Mouse (Mus musculus) CH12.LX (cell line): Measurements from ENCODE around the gene Gm15737.

ENCODE experiments used
- BHLHE40 ChIP-seq: IDR thresholded peaks from 2 replicates; pipeline ENCODE4 v1.6.1; 2011; ENCODE audit warnings: mild to moderate bottlenecking, low read depth, low read length, improper control_type of control experiment
- CHD1 ChIP-seq: IDR thresholded peaks from 2 replicates; pipeline ENCODE4 v1.6.1; 2012; ENCODE audit warnings: low read depth, low read length, improper control_type of control experiment, inconsistent platforms
- CHD2 ChIP-seq: IDR thresholded peaks from 2 replicates; pipeline ENCODE4 v1.6.1; 2011; ENCODE audit warnings: low read length, improper control_type of control experiment
- CTCF ChIP-seq, 2 experiments: IDR thresholded peaks in 1 of 2; conservative IDR thresholded peaks in 1 of 2; 2 replicates each; pipeline ENCODE4 v1.5.1; 2011 to 2012; ENCODE audit warnings: low read depth in 2 of 2, low read length in 2 of 2, improper control_type of control experiment in 1 of 2, inconsistent platforms in 1 of 2, mild to moderate bottlenecking in 1 of 2, moderate library complexity in 1 of 2
- ELF1 ChIP-seq: IDR thresholded peaks from 2 replicates; pipeline ENCODE4 v1.6.1; 2014; ENCODE audit warnings: low read depth, mild to moderate bottlenecking, inconsistent platforms, low read length, improper control_type of control experiment
- MAFK ChIP-seq: IDR thresholded peaks from 2 replicates; pipeline ENCODE4 v1.6.1; 2011; ENCODE audit warnings: low read length, improper control_type of control experiment; ENCODE audit not compliant: insufficient replicate concordance
- MEF2A ChIP-seq: IDR thresholded peaks from 2 replicates; pipeline ENCODE4 v1.6.1; 2014; ENCODE audit warnings: low read depth, mild to moderate bottlenecking, inconsistent platforms, low read length, improper control_type of control experiment, borderline replicate concordance
- POLR2A ChIP-seq: IDR thresholded peaks from 2 replicates; pipeline ENCODE4 v1.6.1; 2011; ENCODE audit warnings: low read depth, mild to moderate bottlenecking, improper control_type of control experiment, low read length
- TCF12 ChIP-seq: IDR thresholded peaks from 2 replicates; pipeline ENCODE4 v1.6.1; 2014; ENCODE audit warnings: low read depth, mild to moderate bottlenecking, inconsistent platforms, low read length, improper control_type of control experiment
- USF1 ChIP-seq: IDR thresholded peaks from 2 replicates; pipeline ENCODE4 v1.6.1; 2014; ENCODE audit warnings: low read depth, mild to moderate bottlenecking, inconsistent platforms, low read length, improper control_type of control experiment
- ZNF384 ChIP-seq: IDR thresholded peaks from 2 replicates; pipeline ENCODE4 v1.6.1; 2012; ENCODE audit warnings: low read depth, low read length, improper control_type of control experiment, inconsistent platforms

DNA sequence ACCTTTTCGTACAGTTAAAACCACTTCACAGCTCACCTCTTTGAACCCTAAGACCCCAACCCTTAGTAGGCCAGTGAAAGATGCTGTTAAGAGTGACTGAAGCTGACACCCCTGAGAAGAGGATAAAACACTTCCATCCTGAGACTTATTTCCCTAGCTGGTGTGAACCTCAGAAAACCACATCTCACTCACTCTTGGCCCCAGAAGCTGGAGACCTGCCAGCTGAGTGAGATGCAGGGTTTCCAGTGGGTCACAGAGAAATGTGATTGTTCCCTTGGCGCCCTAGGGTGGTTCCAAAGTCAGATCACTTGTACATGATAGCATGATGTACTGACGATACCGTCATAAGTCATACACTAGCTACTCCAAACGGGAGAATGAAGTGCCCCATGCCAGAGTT lies 13.3 kb downstream of the Gm15737 start:
- TF ChIP-seq POLR2A = no peak
- TF ChIP-seq CHD2 = no peak
- TF ChIP-seq USF1 = no peak
- no peak for TF ChIP-seq CTCF (conservative IDR thresholded peaks at IDR 0.05 in 1 of 2, IDR thresholded peaks at IDR 0.05 in 1 of 2; ENCODE audit: low read depth in 2 of 2, low read length in 2 of 2)
- no peak for TF ChIP-seq ZNF384
- no peak for TF ChIP-seq CHD1
- no peak for TF ChIP-seq MEF2A
- no peak for TF ChIP-seq BHLHE40
- no peak for TF ChIP-seq TCF12
- TF ChIP-seq MAFK = no peak
- TF ChIP-seq ELF1 = no peak
